Mouse (Mus musculus): ENCODE results near the gene Fbxo41.

GRCm38 (mm10) chr6:85485738-85486137, 17.1 kb downstream of the Fbxo41 start:
- no peak for TF ChIP-seq CTCF (IDR thresholded peaks at IDR 0.05; ENCODE audit: borderline replicate concordance, control insufficient read depth, extremely low read depth, insufficient read depth, low read length, poor library complexity)
- TF ChIP-seq POLR2A (IDR thresholded peaks at IDR 0.05; ENCODE audit: control insufficient read depth, extremely low read depth, insufficient read depth, low read length, poor library complexity): no peak

All from thymus, adult 2 months (tissue).